Mouse (Mus musculus) forebrain, embryonic 12.5 days (tissue): Measurements from ENCODE around the gene Nbas. TPM values are rescaled to one million over a fixed set of nuclear protein-coding genes. Genes with fewer than 3 reads are reported as not detected.

Experiments used
- ATAC-seq: fragments of 200-750 bp; cut with Nextera tagmentation; 2 replicates; pipeline ENCODE4 v1.8.0; 2017; ENCODE audit warnings: moderate TSS enrichment; ENCODE audit not compliant: low FRiP score
- H3K27ac ChIP-seq: fragments of 300-500 bp; sonication (generic); 2 replicates; pipeline ENCODE4 v1.5.1; 2016; ENCODE audit warnings: mild to moderate bottlenecking
- H3K27me3 ChIP-seq: fragments of 300-500 bp; sonication (generic); 2 replicates; pipeline ENCODE4 v1.6.1; 2016; ENCODE audit warnings: mild to moderate bottlenecking
- H3K36me3 ChIP-seq: fragments of 300-500 bp; sonication (generic); replicated peaks from 2 replicates; pipeline ENCODE4 v1.6.1; 2016; ENCODE audit warnings: mild to moderate bottlenecking
- H3K4me1 ChIP-seq: fragments of 300-500 bp; sonication (generic); 2 replicates; pipeline ENCODE4 v1.6.1; 2016
- H3K4me2 ChIP-seq: fragments of 300-500 bp; sonication (generic); 2 replicates; pipeline ENCODE4 v1.6.1; 2016; ENCODE audit warnings: mild to moderate bottlenecking, moderate library complexity
- H3K4me3 ChIP-seq: fragments of 300-500 bp; sonication (generic); replicated peaks from 2 replicates; pipeline ENCODE4 v1.5.1; 2016; ENCODE audit warnings: mild to moderate bottlenecking
- H3K9ac ChIP-seq: fragments of 300-500 bp; sonication (generic); 2 replicates; pipeline ENCODE4 v1.6.1; 2016; ENCODE audit warnings: mild to moderate bottlenecking
- H3K9me3 ChIP-seq: fragments of 300-500 bp; sonication (generic); 2 replicates; pipeline ENCODE4 v1.6.1; 2016
- WGBS: fragments of 180-500 bp; shearing (Covaris S2); methylation state at CpG from one replicate; pipeline ENCODE4 v1.1.7; 2016; 5-methylcytosine and 5-hydroxymethylcytosine counted together
- polyA plus RNA-seq: library from polyadenylated mRNA; unstranded; fragments of >200 nt; fragmentation: Nextera tagmentation; extraction: Ambion mirVana; gene quantifications from 2 replicates; pipeline ENCODE4 v1.2.1, GENCODE M21; 2016

Gene Nbas
- 14.4 and 17.0 TPM in 2 replicates for polyA plus RNA-seq

DNA sequence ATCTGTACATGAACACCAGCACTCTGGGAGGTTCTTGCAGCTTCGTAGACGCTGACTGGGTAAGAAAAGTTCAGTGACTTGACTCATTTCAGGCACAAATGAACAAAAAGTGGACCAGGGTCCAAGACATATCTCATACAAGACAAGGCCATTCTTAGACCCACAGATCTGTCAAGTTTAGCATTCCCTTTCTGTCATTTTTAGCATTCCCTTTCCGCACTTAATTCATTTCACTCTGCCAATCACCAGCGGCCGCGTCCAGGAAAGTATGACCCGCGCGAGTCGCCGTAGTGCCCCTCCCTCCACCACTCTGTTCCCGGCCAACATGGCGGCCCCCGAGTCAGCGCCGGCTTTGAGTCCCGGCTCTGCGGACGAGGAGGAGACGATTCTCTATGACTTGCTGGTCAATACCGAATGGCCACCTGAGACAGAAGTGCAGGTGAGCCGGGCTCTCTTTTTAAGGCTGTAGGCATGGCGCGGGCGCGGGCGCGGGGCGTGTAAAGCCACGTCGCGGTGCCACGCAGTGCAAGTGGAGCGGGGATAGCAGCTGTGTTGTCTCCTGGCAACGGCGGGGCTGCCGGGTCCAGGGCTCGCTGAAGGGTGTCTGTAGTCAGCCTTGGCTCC lies at the start of gene Nbas:
TSS of gene Nbas (plus strand) at position 308 of the 624 bp plus-strand sequence.
- Histone ChIP-seq H3K4me3 (peak within 1 kb of the TSS; percentile 81), H3K9me3 (no peaks in the 10 kb centered on the region), H3K4me1 (peaks cover 14% of the 10 kb centered on the region), H3K9ac (peak within 1 kb of the TSS; percentile 77), H3K27ac (0 out of 2 replicates have a peak within 1 kb of the TSS, but pooled peaks have one; percentile 38), H3K4me2 (peak within 1 kb of the TSS; percentile 80), H3K36me3 (no peaks in the 10 kb centered on the region), H3K27me3 (no peaks in the 10 kb centered on the region)
- 4% methylated on average over 38 of the region's 38 CpGs for WGBS
- peak; percentile 95 for ATAC-seq

DNA sequence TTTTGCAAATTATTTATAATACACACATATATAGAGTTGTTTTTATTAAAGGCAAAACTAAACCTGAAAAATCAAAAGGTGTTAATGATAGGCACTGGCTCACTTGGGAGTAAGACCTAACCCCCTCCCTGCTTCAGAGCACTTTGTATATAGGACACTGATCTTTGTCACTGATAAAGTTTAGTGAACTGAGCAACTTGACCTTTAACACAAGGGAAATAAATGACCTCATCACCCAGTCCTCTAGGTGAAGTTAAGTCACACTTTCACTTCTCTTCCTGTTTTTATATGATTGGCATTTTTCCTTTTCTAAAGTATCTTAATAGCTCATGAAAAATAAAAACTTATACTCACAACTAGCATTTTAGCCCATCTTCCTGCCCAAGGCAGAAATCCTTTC lies 26.5 kb upstream of the Nbas start:
- H3K4me2 ChIP-seq: no peak overlapping the region
- no peak overlapping the region for H3K9ac ChIP-seq
- no peaks in the 10 kb centered on the region for H3K4me1 ChIP-seq
- no peaks in the 10 kb centered on the region for H3K27me3 ChIP-seq
- no peak overlapping the region for H3K27ac ChIP-seq
- H3K36me3 ChIP-seq: peaks cover 51% of the 10 kb centered on the region
- H3K9me3 ChIP-seq: no peaks in the 10 kb centered on the region
- no peak for ATAC-seq
- H3K4me3 ChIP-seq: no peak overlapping the region

- WGBS: 4% methylated on average over 50 of the region's 59 CpGs
- Histone ChIP-seq H3K4me1 (peaks cover 3% of the 10 kb centered on the region; the same call in 1 of the 2 replicates), H3K27ac (peak within 1 kb of the TSS; percentile 88), H3K9me3 (no peaks in the 10 kb centered on the region), H3K4me3 (peak within 1 kb of the TSS; percentile 91), H3K27me3 (no peaks in the 10 kb centered on the region; the same call in 1 of the 2 replicates), H3K9ac (peak within 1 kb of the TSS; percentile 94), H3K4me2 (peak within 1 kb of the TSS; percentile 55), H3K36me3 (peaks cover 7% of the 10 kb centered on the region)
- ATAC-seq: peak; percentile 93
Measured at GRCm38 (mm10) chr12:13248691-13249572, 20.0 kb upstream of the Nbas start, which contains the start of gene Ddx1. Gene Ddx1 (minus strand): TSS chr12:13249213.

DNA sequence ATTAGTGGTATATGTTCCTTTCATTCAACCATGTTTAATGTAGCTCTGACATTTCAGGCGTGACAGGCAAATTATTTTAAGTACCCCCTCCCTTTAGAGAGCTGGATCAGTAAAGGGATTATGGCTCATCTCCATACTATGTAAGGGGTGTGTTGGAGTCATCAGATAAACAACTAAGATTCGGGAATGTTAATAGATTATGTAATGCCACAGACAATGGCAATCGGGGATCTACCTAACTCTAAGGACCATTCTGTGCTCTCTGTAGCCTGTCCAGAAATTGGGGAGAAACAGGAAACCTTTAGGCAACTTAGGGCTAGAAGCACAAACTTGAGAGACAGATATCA lies 19.4 kb upstream of the Nbas start:
- Histone ChIP-seq H3K4me2 (peak overlapping the region; percentile 55), H3K4me3 (peak overlapping the region; percentile 91), H3K9ac (peak overlapping the region; percentile 94), H3K27me3 (no peaks in the 10 kb centered on the region; the same call in 1 of the 2 replicates), H3K27ac (no peak overlapping the region; the same call in 1 of the 2 replicates), H3K4me1 (peaks cover 3% of the 10 kb centered on the region; the same call in 1 of the 2 replicates), H3K36me3 (peaks cover 5% of the 10 kb centered on the region), H3K9me3 (no peaks in the 10 kb centered on the region)
- WGBS: 82% methylated on average over 3 of the region's 3 CpGs
- peak; percentile 47 for ATAC-seq

- H3K27ac ChIP-seq: no peak overlapping the region
- H3K4me2 ChIP-seq: no peak overlapping the region
- H3K36me3 ChIP-seq: no peaks in the 10 kb centered on the region
- H3K9ac ChIP-seq: no peak overlapping the region
- no peak for ATAC-seq
- H3K27me3 ChIP-seq: no peaks in the 10 kb centered on the region; the same call in 1 of the 2 replicates
- H3K4me3 ChIP-seq: no peak overlapping the region
- no peaks in the 10 kb centered on the region for H3K4me1 ChIP-seq
- WGBS: 56% methylated on average over 3 of the region's 3 CpGs
- no peaks in the 10 kb centered on the region for H3K9me3 ChIP-seq
Measured at GRCm38 (mm10) chr12:13255068-13255467, 13.9 kb upstream of the Nbas start.

- no peak for ATAC-seq
- Histone ChIP-seq H3K27me3 (no peaks in the 10 kb centered on the region; the same call in 1 of the 2 replicates), H3K36me3 (no peaks in the 10 kb centered on the region), H3K4me3 (no peak overlapping the region), H3K9me3 (no peaks in the 10 kb centered on the region), H3K9ac (no peak overlapping the region), H3K4me2 (no peak overlapping the region), H3K27ac (no peak overlapping the region), H3K4me1 (no peaks in the 10 kb centered on the region)
- 80% methylated on average over 2 of the region's 2 CpGs for WGBS
Measured at GRCm38 (mm10) chr12:13255701-13256100, 13.2 kb upstream of the Nbas start.

DNA sequence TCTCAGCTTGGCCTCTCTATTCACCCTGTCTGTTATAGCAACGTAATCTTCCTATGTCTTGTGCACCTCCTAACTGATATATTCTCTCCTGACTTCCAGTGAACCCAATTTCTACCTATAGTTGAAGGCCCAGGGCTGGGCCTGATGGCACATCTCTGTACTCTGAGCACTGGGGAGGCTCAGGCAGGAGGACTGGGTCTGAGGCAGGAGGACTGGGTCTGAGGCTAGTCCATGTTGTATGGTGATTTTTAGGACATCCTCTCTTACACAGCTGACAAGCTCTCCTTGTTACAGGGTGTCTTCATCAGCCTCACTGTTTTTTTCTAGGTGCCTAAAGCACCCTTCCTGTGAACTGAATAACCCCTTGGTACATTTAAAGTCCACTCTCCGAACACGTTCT lies 521 bp upstream of the Nbas start:
- Histone ChIP-seq H3K9me3 (no peaks in the 10 kb centered on the region), H3K9ac (no peak overlapping the region), H3K4me2 (peak overlapping the region; percentile 80), H3K4me1 (peaks cover 14% of the 10 kb centered on the region), H3K27me3 (no peaks in the 10 kb centered on the region), H3K36me3 (no peaks in the 10 kb centered on the region), H3K27ac (no peak overlapping the region), H3K4me3 (peak overlapping the region; percentile 81)
- 60% methylated on average over 3 of the region's 3 CpGs for WGBS
- peak; percentile 36 for ATAC-seq

- Histone ChIP-seq H3K9me3 (no peaks in the 10 kb centered on the region), H3K4me3 (peak overlapping the region; percentile 81), H3K4me1 (peaks cover 14% of the 10 kb centered on the region), H3K27ac (no peak overlapping the region), H3K9ac (peak overlapping the region; percentile 77), H3K27me3 (no peaks in the 10 kb centered on the region), H3K36me3 (peaks cover 4% of the 10 kb centered on the region), H3K4me2 (peak overlapping the region; percentile 80)
- 51% methylated on average over 16 of the region's 16 CpGs for WGBS
- ATAC-seq: no peak
Measured at GRCm38 (mm10) chr12:13269570-13270390, 847 bp downstream of the Nbas start.

- H3K9me3 ChIP-seq: no peaks in the 10 kb centered on the region
- H3K4me1 ChIP-seq: no peaks in the 10 kb centered on the region
- 84% methylated on average over 2 of the region's 2 CpGs for WGBS
- no peak overlapping the region for H3K27ac ChIP-seq
- H3K4me2 ChIP-seq: no peak overlapping the region
- H3K27me3 ChIP-seq: no peaks in the 10 kb centered on the region
- ATAC-seq: no peak
- no peak overlapping the region for H3K4me3 ChIP-seq
- no peak overlapping the region for H3K9ac ChIP-seq
- H3K36me3 ChIP-seq: peaks cover 5% of the 10 kb centered on the region
Measured at GRCm38 (mm10) chr12:13291453-13291852, 22.5 kb downstream of the Nbas start.

DNA sequence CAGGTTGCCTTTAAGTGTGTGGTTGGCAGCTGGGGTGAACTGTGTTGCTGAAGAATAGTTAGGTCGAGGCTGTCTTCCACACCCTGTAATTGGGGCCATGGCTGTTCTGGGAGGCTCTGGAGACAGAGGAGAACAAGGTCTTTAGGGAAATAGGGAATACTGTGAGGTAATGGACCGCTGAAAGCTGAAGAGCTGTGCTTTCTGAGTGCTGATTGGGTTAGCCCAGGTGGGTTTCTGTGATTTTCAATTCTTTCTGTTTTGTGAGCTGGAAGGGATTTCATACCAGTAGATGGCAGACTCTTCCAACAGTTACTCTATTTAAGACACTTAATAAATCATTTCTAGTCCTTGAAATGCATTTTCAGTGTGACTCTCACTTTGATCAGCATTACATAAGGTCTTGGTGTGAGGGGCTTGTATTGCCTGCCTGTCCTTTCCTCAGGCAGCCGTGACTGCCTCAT lies 24.5 kb downstream of the Nbas start:
- Histone ChIP-seq H3K9me3 (no peaks in the 10 kb centered on the region), H3K4me3 (no peak overlapping the region), H3K9ac (no peak overlapping the region), H3K4me1 (no peaks in the 10 kb centered on the region), H3K27ac (no peak overlapping the region), H3K4me2 (no peak overlapping the region), H3K27me3 (no peaks in the 10 kb centered on the region), H3K36me3 (peaks cover 7% of the 10 kb centered on the region; the same call in 1 of the 2 replicates)
- WGBS: 74% methylated on average over 3 of the region's 3 CpGs
- no peak for ATAC-seq

DNA sequence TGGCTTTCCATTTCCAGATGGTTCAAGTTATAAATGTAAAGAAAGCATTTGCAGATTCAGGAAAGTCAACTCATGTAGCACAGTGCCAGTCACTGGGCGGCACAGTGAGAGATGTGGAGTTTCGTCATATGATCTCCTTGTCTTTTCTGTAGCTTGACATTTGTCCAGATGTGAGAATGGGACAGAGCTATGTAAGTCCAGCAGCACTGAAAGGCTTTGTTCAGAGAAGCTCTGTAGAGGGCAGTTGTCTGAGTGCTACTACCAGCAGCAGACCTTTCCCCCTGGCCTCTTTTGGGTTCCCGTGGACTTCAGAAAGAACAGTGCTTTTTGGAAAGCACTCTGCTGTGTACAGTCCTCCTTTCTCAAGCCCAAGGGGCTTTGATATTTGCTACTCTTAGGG lies 34.1 kb downstream of the Nbas start:
- Histone ChIP-seq H3K4me1 (no peaks in the 10 kb centered on the region), H3K9me3 (no peaks in the 10 kb centered on the region), H3K36me3 (peaks cover 14% of the 10 kb centered on the region; the same call in 1 of the 2 replicates), H3K4me3 (no peak overlapping the region), H3K27me3 (no peaks in the 10 kb centered on the region), H3K27ac (no peak overlapping the region), H3K4me2 (no peak overlapping the region), H3K9ac (no peak overlapping the region)
- no peak for ATAC-seq
- whole genome bisulfite sequencing: 79% methylated on average over 3 of the region's 3 CpGs

DNA sequence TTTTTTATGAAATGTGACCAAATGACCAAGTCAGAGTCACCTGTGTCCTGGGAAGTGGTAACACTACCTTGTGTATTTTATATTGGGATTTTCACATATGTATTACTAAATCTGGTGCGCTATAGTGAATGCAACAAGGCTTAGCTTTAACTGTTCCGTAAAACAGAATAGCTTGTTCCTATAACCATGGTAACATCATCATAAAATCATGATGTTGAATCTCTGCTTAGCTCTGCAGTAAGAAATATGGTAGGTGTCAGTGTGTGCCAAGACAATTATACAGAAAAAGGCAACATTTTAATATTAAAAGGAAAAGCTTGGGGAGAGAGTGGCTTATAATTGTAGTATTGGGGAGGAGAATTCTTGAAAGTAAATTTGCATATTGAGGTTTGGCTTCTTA lies 45.0 kb downstream of the Nbas start:
- no peak for ATAC-seq
- H3K27me3 ChIP-seq: no peaks in the 10 kb centered on the region
- no peak overlapping the region for H3K27ac ChIP-seq
- no peaks in the 10 kb centered on the region for H3K4me1 ChIP-seq
- H3K36me3 ChIP-seq: peaks cover 16% of the 10 kb centered on the region
- H3K4me2 ChIP-seq: no peak overlapping the region
- H3K9me3 ChIP-seq: no peaks in the 10 kb centered on the region
- WGBS: 93% methylated on average over 2 of the region's 2 CpGs
- H3K9ac ChIP-seq: no peak overlapping the region
- H3K4me3 ChIP-seq: no peak overlapping the region
